Mouse (Mus musculus): ENCODE measurements around the gene Ccl6. TPM values are rescaled to one million over a fixed set of nuclear protein-coding genes. Genes with fewer than 3 reads are reported as not detected.

The Ccl6 gene
- polyA plus RNA-seq, 1 experiment from 2014 or later = 3.9 TPM

GRCm38 (mm10) chr11:83572223-83572622, 20.7 kb downstream of the Ccl6 start:
- Histone ChIP-seq H3K36me3 (no peaks in the 10 kb centered on the region), H3K4me3 (replicated peaks) (no peak overlapping the region), H3K9me3 (replicated peaks) (no peaks in the 10 kb centered on the region), H3K4me1 (peaks cover 4% of the 10 kb centered on the region; the same call in 1 of the 2 replicates), H3K27ac (no peak overlapping the region), H3K9ac (no peak overlapping the region), H3K4me2 (no peak overlapping the region), H3K27me3 (no peaks in the 10 kb centered on the region)
- ATAC-seq (replicated peaks; ENCODE audit: low FRiP score) = no peak
- WGBS = 69% methylated on average over 8 of the region's 8 CpGs

GRCm38 (mm10) chr11:83570189-83570588, 22.7 kb downstream of the Ccl6 start:
- peaks cover 4% of the 10 kb centered on the region; the same call in 1 of the 2 replicates for H3K4me1 ChIP-seq
- WGBS = 79% methylated on average over 2 of the region's 2 CpGs
- no peak for ATAC-seq (replicated peaks; ENCODE audit: low FRiP score)
- no peaks in the 10 kb centered on the region for H3K9me3 ChIP-seq (replicated peaks)
- H3K4me2 ChIP-seq = no peak overlapping the region
- H3K4me3 ChIP-seq (replicated peaks) = no peak overlapping the region
- H3K36me3 ChIP-seq = no peaks in the 10 kb centered on the region
- H3K9ac ChIP-seq = no peak overlapping the region
- H3K27ac ChIP-seq = no peak overlapping the region
- no peaks in the 10 kb centered on the region for H3K27me3 ChIP-seq

- 94% methylated on average over 7 of the region's 7 CpGs for WGBS
- no peak overlapping the region for H3K4me2 ChIP-seq
- no peak overlapping the region for H3K27ac ChIP-seq
- no peaks in the 10 kb centered on the region for H3K36me3 ChIP-seq
- H3K4me1 ChIP-seq = peaks cover 4% of the 10 kb centered on the region; the same call in 1 of the 2 replicates
- H3K9me3 ChIP-seq (replicated peaks) = no peaks in the 10 kb centered on the region
- H3K9ac ChIP-seq = no peak overlapping the region
- no peaks in the 10 kb centered on the region for H3K27me3 ChIP-seq
- H3K4me3 ChIP-seq (replicated peaks) = no peak overlapping the region
- ATAC-seq (replicated peaks; ENCODE audit: low FRiP score) = no peak
Measured at GRCm38 (mm10) chr11:83569249-83569648, 23.6 kb downstream of the Ccl6 start.

GRCm38 (mm10) chr11:83568786-83569185, 24.1 kb downstream of the Ccl6 start:
- Histone ChIP-seq H3K4me3 (replicated peaks) (no peak overlapping the region), H3K36me3 (no peaks in the 10 kb centered on the region), H3K27ac (no peak overlapping the region), H3K9me3 (replicated peaks) (no peaks in the 10 kb centered on the region), H3K9ac (no peak overlapping the region), H3K27me3 (no peaks in the 10 kb centered on the region), H3K4me1 (peaks cover 4% of the 10 kb centered on the region; the same call in 1 of the 2 replicates), H3K4me2 (no peak overlapping the region)
- no peak for ATAC-seq (replicated peaks; ENCODE audit: low FRiP score)
- WGBS = 85% methylated on average over 3 of the region's 3 CpGs

- ATAC-seq (replicated peaks; ENCODE audit: low FRiP score) = no peak
- Histone ChIP-seq H3K27me3 (no peaks in the 10 kb centered on the region), H3K4me3 (replicated peaks) (no peak overlapping the region), H3K36me3 (no peaks in the 10 kb centered on the region), H3K27ac (no peak overlapping the region), H3K4me1 (peaks cover 4% of the 10 kb centered on the region; the same call in 1 of the 2 replicates), H3K9me3 (replicated peaks) (no peaks in the 10 kb centered on the region), H3K9ac (no peak overlapping the region), H3K4me2 (no peak overlapping the region)
- WGBS = 89% methylated on average over 9 of the region's 9 CpGs
Measured at GRCm38 (mm10) chr11:83568061-83568460, 24.8 kb downstream of the Ccl6 start.

- Histone ChIP-seq H3K27ac (no peak overlapping the region), H3K27me3 (no peaks in the 10 kb centered on the region), H3K4me1 (peaks cover 4% of the 10 kb centered on the region; the same call in 1 of the 2 replicates), H3K4me2 (no peak overlapping the region), H3K9ac (no peak overlapping the region), H3K9me3 (replicated peaks) (no peaks in the 10 kb centered on the region), H3K36me3 (no peaks in the 10 kb centered on the region), H3K4me3 (replicated peaks) (no peak overlapping the region)
- ATAC-seq (replicated peaks; ENCODE audit: low FRiP score) = no peak
- 79% methylated on average over 7 of the region's 7 CpGs for WGBS
Measured at GRCm38 (mm10) chr11:83567311-83567710, 25.6 kb downstream of the Ccl6 start.

- Histone ChIP-seq H3K27ac (no peak overlapping the region), H3K4me2 (no peak overlapping the region), H3K36me3 (no peaks in the 10 kb centered on the region), H3K9me3 (replicated peaks) (no peaks in the 10 kb centered on the region), H3K27me3 (no peaks in the 10 kb centered on the region), H3K9ac (no peak overlapping the region), H3K4me3 (replicated peaks) (no peak overlapping the region), H3K4me1 (no peaks in the 10 kb centered on the region)
- ATAC-seq (replicated peaks; ENCODE audit: low FRiP score) = no peak
Measured at GRCm38 (mm10) chr11:83566617-83567016, 26.3 kb downstream of the Ccl6 start.

- Histone ChIP-seq H3K4me2 (no peak overlapping the region), H3K36me3 (no peaks in the 10 kb centered on the region), H3K9me3 (replicated peaks) (no peaks in the 10 kb centered on the region), H3K27ac (no peak overlapping the region), H3K4me3 (replicated peaks) (no peak overlapping the region), H3K4me1 (no peaks in the 10 kb centered on the region), H3K27me3 (no peaks in the 10 kb centered on the region), H3K9ac (no peak overlapping the region)
- ATAC-seq (replicated peaks; ENCODE audit: low FRiP score) = no peak
- WGBS = 55% methylated on average over 2 of the region's 2 CpGs
Measured at GRCm38 (mm10) chr11:83563754-83564153, 29.1 kb downstream of the Ccl6 start.

- no peaks in the 10 kb centered on the region for H3K9me3 ChIP-seq (replicated peaks)
- ATAC-seq (replicated peaks; ENCODE audit: low FRiP score) = no peak
- H3K27me3 ChIP-seq = no peaks in the 10 kb centered on the region
- H3K4me3 ChIP-seq (replicated peaks) = no peak overlapping the region
- H3K27ac ChIP-seq = no peak overlapping the region
- no peak overlapping the region for H3K9ac ChIP-seq
- no peaks in the 10 kb centered on the region for H3K36me3 ChIP-seq
- H3K4me2 ChIP-seq = no peak overlapping the region
- H3K4me1 ChIP-seq = no peaks in the 10 kb centered on the region
- WGBS = 69% methylated on average over 6 of the region's 6 CpGs
Measured at GRCm38 (mm10) chr11:83562311-83562887, 30.5 kb downstream of the Ccl6 start.

GRCm38 (mm10) chr11:83560405-83560804, 32.5 kb downstream of the Ccl6 start:
- no peak for ATAC-seq (replicated peaks; ENCODE audit: low FRiP score)
- 76% methylated on average over 6 of the region's 6 CpGs for WGBS
- Histone ChIP-seq H3K36me3 (no peaks in the 10 kb centered on the region), H3K4me2 (no peak overlapping the region), H3K9ac (no peak overlapping the region), H3K4me3 (replicated peaks) (no peak overlapping the region), H3K27me3 (no peaks in the 10 kb centered on the region), H3K4me1 (peaks cover 8% of the 10 kb centered on the region), H3K27ac (no peak overlapping the region), H3K9me3 (replicated peaks) (no peaks in the 10 kb centered on the region)

- Histone ChIP-seq H3K9ac (no peak overlapping the region), H3K4me3 (replicated peaks) (no peak overlapping the region), H3K27ac (no peak overlapping the region), H3K4me2 (no peak overlapping the region), H3K36me3 (no peaks in the 10 kb centered on the region), H3K9me3 (replicated peaks) (no peaks in the 10 kb centered on the region), H3K4me1 (peaks cover 8% of the 10 kb centered on the region), H3K27me3 (no peaks in the 10 kb centered on the region)
- 49% methylated on average over 10 of the region's 10 CpGs for WGBS
- ATAC-seq (replicated peaks; ENCODE audit: low FRiP score) = no peak
Measured at GRCm38 (mm10) chr11:83557074-83557473, 35.8 kb downstream of the Ccl6 start.

- Histone ChIP-seq H3K4me1 (peaks cover 8% of the 10 kb centered on the region), H3K4me3 (replicated peaks) (no peak overlapping the region), H3K4me2 (no peak overlapping the region), H3K27me3 (no peaks in the 10 kb centered on the region), H3K9me3 (replicated peaks) (no peaks in the 10 kb centered on the region), H3K36me3 (no peaks in the 10 kb centered on the region), H3K9ac (no peak overlapping the region), H3K27ac (no peak overlapping the region)
- ATAC-seq (replicated peaks; ENCODE audit: low FRiP score) = peak; percentile 54; the same call in 1 of the 2 replicates
- WGBS = 30% methylated on average over 8 of the region's 8 CpGs
Measured at GRCm38 (mm10) chr11:83556085-83556781, 36.7 kb downstream of the Ccl6 start.

Data from kidney, embryonic 15.5 days (tissue).